Mouse (Mus musculus): ENCODE measurements around the gene Nmt1.

DNA sequence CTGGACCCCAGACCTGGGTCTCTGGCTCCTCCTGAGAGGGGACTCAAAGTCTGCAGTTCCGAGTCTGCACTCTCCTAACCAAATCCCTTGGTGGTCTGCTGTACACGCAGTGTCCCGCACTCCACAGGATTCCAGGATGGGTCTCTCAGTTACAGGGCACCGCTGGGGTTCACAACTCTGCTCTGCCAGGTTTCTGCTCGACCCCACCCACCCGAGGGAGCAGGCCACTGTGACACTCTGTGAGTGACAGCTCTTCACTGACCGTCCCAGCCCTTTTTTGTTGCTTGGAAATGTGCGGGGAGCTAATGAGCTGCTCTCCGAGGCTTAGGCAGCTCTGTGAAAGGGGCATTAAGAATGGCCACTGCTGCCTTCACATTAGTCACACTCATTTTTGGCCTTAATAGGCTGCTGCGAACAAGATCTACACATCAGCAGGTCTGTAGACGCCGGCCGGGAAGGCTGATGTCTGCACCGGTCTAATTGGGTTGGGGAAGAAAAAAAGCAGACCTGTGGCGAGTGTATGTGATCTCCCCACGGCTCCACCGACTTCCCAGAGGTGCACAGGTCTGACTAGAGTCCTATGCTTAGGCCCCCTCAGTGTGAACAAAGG, 34.5 kb upstream of the Nmt1 start:
- TF ChIP-seq CTCF (IDR thresholded peaks at IDR 0.05; ENCODE audit: low read depth): no peak
- TF ChIP-seq EP300 (IDR thresholded peaks at IDR 0.05; ENCODE audit: low read depth): no peak
